Mouse (Mus musculus): Measurements from ENCODE around the gene Mprip. TPM values are rescaled to one million over a fixed set of nuclear protein-coding genes. Genes with fewer than 3 reads are reported as not detected.

The Mprip gene
- polyA plus RNA-seq, 1 experiment from 2014 or later = 27.8 TPM

- ATAC-seq = no peak
- Histone ChIP-seq H3K9me3 (ENCODE audit: control insufficient read depth) (no peaks in the 10 kb centered on the region), H3K36me3 (ENCODE audit: control insufficient read depth, insufficient read depth) (peaks cover 45% of the 10 kb centered on the region), H3K27me3 (replicated peaks; ENCODE audit: control insufficient read depth, insufficient read depth, low read length) (no peaks in the 10 kb centered on the region), H3K27ac (ENCODE audit: low read depth, low read length) (peak overlapping the region; percentile 93; the same call in 1 of the 2 replicates), H3K9ac (ENCODE audit: low read depth, low read length) (peak overlapping the region; percentile 94), H3K4me1 (replicated peaks; ENCODE audit: control insufficient read depth, insufficient read depth, low read length) (0 out of 2 replicates have a peak, but pooled peaks cover 6% of the 10 kb centered on the region), H3K4me3 (ENCODE audit: low read depth, low read length) (peak overlapping the region; percentile 76), H3K4me2 (replicated peaks; ENCODE audit: low read depth) (peak overlapping the region; percentile 80)
- TF ChIP-seq CTCF (IDR thresholded peaks at IDR 0.05; ENCODE audit: low read depth) = peak; percentile 29
- 62% methylated on average over 14 of the region's 14 CpGs for WGBS
These were observed 147.3 kb downstream of the Mprip start for GRCm38 (mm10) chr11:59808170-59808960.

GRCm38 (mm10) chr11:59809071-59809669, 148.1 kb downstream of the Mprip start:
- Histone ChIP-seq H3K4me3 (ENCODE audit: low read depth, low read length) (peak overlapping the region; percentile 76), H3K27ac (ENCODE audit: low read depth, low read length) (peak overlapping the region; percentile 93), H3K4me2 (replicated peaks; ENCODE audit: low read depth) (peak overlapping the region; percentile 80), H3K9me3 (ENCODE audit: control insufficient read depth) (no peaks in the 10 kb centered on the region), H3K27me3 (replicated peaks; ENCODE audit: control insufficient read depth, insufficient read depth, low read length) (no peaks in the 10 kb centered on the region), H3K4me1 (replicated peaks; ENCODE audit: control insufficient read depth, insufficient read depth, low read length) (0 out of 2 replicates have a peak, but pooled peaks cover 6% of the 10 kb centered on the region), H3K9ac (ENCODE audit: low read depth, low read length) (peak overlapping the region; percentile 94), H3K36me3 (ENCODE audit: control insufficient read depth, insufficient read depth) (peaks cover 37% of the 10 kb centered on the region)
- peak; percentile 60 for ATAC-seq
- under 1% methylated on average over 15 of the region's 15 CpGs for WGBS
- no peak for TF ChIP-seq CTCF (IDR thresholded peaks at IDR 0.05; ENCODE audit: low read depth)

- Histone ChIP-seq H3K4me1 (replicated peaks; ENCODE audit: control insufficient read depth, insufficient read depth, low read length) (0 out of 2 replicates have a peak, but pooled peaks cover 6% of the 10 kb centered on the region), H3K9me3 (ENCODE audit: control insufficient read depth) (no peaks in the 10 kb centered on the region), H3K27me3 (replicated peaks; ENCODE audit: control insufficient read depth, insufficient read depth, low read length) (no peaks in the 10 kb centered on the region), H3K9ac (ENCODE audit: low read depth, low read length) (peak within 1 kb of the TSS; percentile 94), H3K27ac (ENCODE audit: low read depth, low read length) (peak within 1 kb of the TSS; percentile 93), H3K4me3 (ENCODE audit: low read depth, low read length) (peak within 1 kb of the TSS; percentile 76), H3K4me2 (replicated peaks; ENCODE audit: low read depth) (peak within 1 kb of the TSS; percentile 80), H3K36me3 (ENCODE audit: control insufficient read depth, insufficient read depth) (peaks cover 30% of the 10 kb centered on the region)
- peak; percentile 89 for ATAC-seq
- under 1% methylated on average over 52 of the region's 52 CpGs for WGBS
- TF ChIP-seq CTCF (IDR thresholded peaks at IDR 0.05; ENCODE audit: low read depth) = peak; percentile 67
These were observed 148.8 kb downstream of the Mprip start, which contains the start of gene Flcn for GRCm38 (mm10) chr11:59809670-59810474. Gene Flcn, minus strand, starts transcription at chr11:59810016.

GRCm38 (mm10) chr11:59810480-59811158, 149.5 kb downstream of the Mprip start:
- Histone ChIP-seq H3K4me1 (replicated peaks; ENCODE audit: control insufficient read depth, insufficient read depth, low read length) (0 out of 2 replicates have a peak, but pooled peaks cover 6% of the 10 kb centered on the region), H3K27me3 (replicated peaks; ENCODE audit: control insufficient read depth, insufficient read depth, low read length) (no peaks in the 10 kb centered on the region), H3K9me3 (ENCODE audit: control insufficient read depth) (no peaks in the 10 kb centered on the region), H3K27ac (ENCODE audit: low read depth, low read length) (peak overlapping the region; percentile 93; the same call in 1 of the 2 replicates), H3K4me2 (replicated peaks; ENCODE audit: low read depth) (peak overlapping the region; percentile 80), H3K9ac (ENCODE audit: low read depth, low read length) (peak overlapping the region; percentile 94; the same call in 1 of the 2 replicates), H3K36me3 (ENCODE audit: control insufficient read depth, insufficient read depth) (peaks cover 22% of the 10 kb centered on the region), H3K4me3 (ENCODE audit: low read depth, low read length) (peak overlapping the region; percentile 76)
- no peak for TF ChIP-seq CTCF (IDR thresholded peaks at IDR 0.05; ENCODE audit: low read depth)
- WGBS = 51% methylated on average over 14 of the region's 14 CpGs
- no peak for ATAC-seq

- TF ChIP-seq CTCF (IDR thresholded peaks at IDR 0.05; ENCODE audit: low read depth) = no peak
- H3K4me1 ChIP-seq (replicated peaks; ENCODE audit: control insufficient read depth, insufficient read depth, low read length) = 0 out of 2 replicates have a peak, but pooled peaks cover 6% of the 10 kb centered on the region
- peak overlapping the region; percentile 80; the same call in 1 of the 2 replicates for H3K4me2 ChIP-seq (replicated peaks; ENCODE audit: low read depth)
- no peak for ATAC-seq
- 60% methylated on average over 4 of the region's 4 CpGs for WGBS
- H3K27ac ChIP-seq (ENCODE audit: low read depth, low read length) = 0 out of 2 replicates have a peak overlapping the region, but pooled peaks have one; percentile 1
- peaks cover 18% of the 10 kb centered on the region for H3K36me3 ChIP-seq (ENCODE audit: control insufficient read depth, insufficient read depth)
- H3K4me3 ChIP-seq (ENCODE audit: low read depth, low read length) = no peak overlapping the region
- H3K27me3 ChIP-seq (replicated peaks; ENCODE audit: control insufficient read depth, insufficient read depth, low read length) = no peaks in the 10 kb centered on the region
- no peak overlapping the region for H3K9ac ChIP-seq (ENCODE audit: low read depth, low read length)
- no peaks in the 10 kb centered on the region for H3K9me3 ChIP-seq (ENCODE audit: control insufficient read depth)
These were observed 150.1 kb downstream of the Mprip start for GRCm38 (mm10) chr11:59811211-59811610.
